Mouse (Mus musculus) hindbrain, embryonic 16.5 days (tissue): ENCODE data around the gene Cap2. TPM values are rescaled to one million over a fixed set of nuclear protein-coding genes. Genes with fewer than 3 reads are reported as not detected.

Experiments used
- ATAC-seq: fragments of 200-750 bp; cut with Nextera tagmentation; 2 replicates; pipeline ENCODE4 v1.8.0; 2017; ENCODE audit warnings: moderate TSS enrichment, moderate library complexity
- H3K27ac ChIP-seq: fragments of 300-500 bp; sonication (generic); 2 replicates; pipeline ENCODE4 v1.5.1; 2014; ENCODE audit warnings: low read depth, mild to moderate bottlenecking, control low read depth, low read length, moderate library complexity
- H3K27me3 ChIP-seq: fragments of 300-500 bp; sonication (generic); replicated peaks from 2 replicates; pipeline ENCODE4 v1.6.1; 2014; ENCODE audit warnings: low read length; ENCODE audit not compliant: control insufficient read depth, insufficient read depth
- H3K36me3 ChIP-seq: fragments of 300-500 bp; sonication (generic); 2 replicates; pipeline ENCODE4 v1.6.1; 2014; ENCODE audit warnings: mild to moderate bottlenecking, low read length, moderate library complexity, mixed read lengths; ENCODE audit not compliant: control insufficient read depth, insufficient read depth
- H3K4me1 ChIP-seq: fragments of 300-500 bp; sonication (generic); 2 replicates; pipeline ENCODE4 v1.6.1; 2014; ENCODE audit warnings: low read depth, low read length; ENCODE audit not compliant: control insufficient read depth, insufficient read depth
- H3K4me2 ChIP-seq: fragments of 300-500 bp; sonication (generic); 2 replicates; pipeline ENCODE4 v1.6.1; 2014; ENCODE audit warnings: mild to moderate bottlenecking, low read length, control low read depth, moderate library complexity
- H3K4me3 ChIP-seq: fragments of 300-500 bp; sonication (generic); 2 replicates; pipeline ENCODE4 v1.5.1; 2014; ENCODE audit warnings: mild to moderate bottlenecking, low read length, control low read depth, moderate library complexity
- H3K9ac ChIP-seq: fragments of 300-500 bp; sonication (generic); 2 replicates; pipeline ENCODE4 v1.6.1; 2014; ENCODE audit warnings: low read depth, mild to moderate bottlenecking, control low read depth, low read length, moderate library complexity
- H3K9me3 ChIP-seq: fragments of 300-500 bp; sonication (generic); 2 replicates; pipeline ENCODE4 v1.6.1; 2014; ENCODE audit warnings: mild to moderate bottlenecking, low read length, moderate library complexity; ENCODE audit not compliant: control insufficient read depth
- WGBS: fragments of 180-500 bp; shearing (Covaris S2); extraction: QIAGEN DNeasy Blood & Tissue Kit; methylation state at CpG from one replicate; pipeline ENCODE4 v1.1.7; 2014; 5-methylcytosine and 5-hydroxymethylcytosine counted together
- polyA plus RNA-seq: library from polyadenylated mRNA; unstranded; fragments of >200 nt; fragmentation: Nextera tagmentation; extraction: Ambion mirVana; gene quantifications from 2 replicates; pipeline ENCODE4 v1.2.1, GENCODE M21; 2015

Cap2 gene
- polyA plus RNA-seq, 1 experiment from 2014 or later: 12.9 TPM

GRCm38 (mm10) chr13:46627841-46628240, 126.2 kb downstream of the Cap2 start:
- no peak overlapping the region for H3K4me3 ChIP-seq
- ATAC-seq: peak; percentile 54; the same call in 1 of the 2 replicates
- H3K9ac ChIP-seq: no peak overlapping the region
- WGBS: 46% methylated on average over 10 of the region's 10 CpGs
- no peak overlapping the region for H3K4me2 ChIP-seq
- H3K27ac ChIP-seq: peak overlapping the region; percentile 58
- H3K9me3 ChIP-seq: no peaks in the 10 kb centered on the region; the same call in 1 of the 2 replicates
- no peaks in the 10 kb centered on the region for H3K27me3 ChIP-seq
- H3K36me3 ChIP-seq: no peaks in the 10 kb centered on the region
- H3K4me1 ChIP-seq: peaks cover 10% of the 10 kb centered on the region

- Histone ChIP-seq H3K27ac (no peak overlapping the region), H3K4me1 (peaks cover 20% of the 10 kb centered on the region), H3K9me3 (no peaks in the 10 kb centered on the region), H3K9ac (no peak overlapping the region), H3K27me3 (no peaks in the 10 kb centered on the region), H3K4me3 (no peak overlapping the region), H3K36me3 (no peaks in the 10 kb centered on the region), H3K4me2 (no peak overlapping the region)
- WGBS: 86% methylated on average over 6 of the region's 6 CpGs
- ATAC-seq: no peak
These were observed 127.7 kb downstream of the Cap2 start for GRCm38 (mm10) chr13:46629391-46629790.

- WGBS: 67% methylated on average over 4 of the region's 4 CpGs
These were observed 131.1 kb downstream of the Cap2 start for GRCm38 (mm10) chr13:46632796-46633195.

GRCm38 (mm10) chr13:46633320-46634132, 131.9 kb downstream of the Cap2 start:
- peaks cover 12% of the 10 kb centered on the region for H3K4me1 ChIP-seq
- H3K9ac ChIP-seq: peak overlapping the region; percentile 38; the same call in 1 of the 2 replicates
- no peaks in the 10 kb centered on the region; the same call in 1 of the 2 replicates for H3K9me3 ChIP-seq
- H3K4me2 ChIP-seq: peak overlapping the region; percentile 50
- no peaks in the 10 kb centered on the region for H3K27me3 ChIP-seq
- peak; percentile 92 for ATAC-seq
- no peaks in the 10 kb centered on the region for H3K36me3 ChIP-seq
- H3K4me3 ChIP-seq: no peak overlapping the region
- H3K27ac ChIP-seq: peak overlapping the region; percentile 82
- 19% methylated on average over 18 of the region's 18 CpGs for WGBS

More at GRCm38 (mm10) chr13:46632796-46633195, 131.1 kb downstream of the Cap2 start:
- Histone ChIP-seq H3K9me3 (no peaks in the 10 kb centered on the region; the same call in 1 of the 2 replicates), H3K4me3 (no peak overlapping the region), H3K9ac (no peak overlapping the region), H3K36me3 (no peaks in the 10 kb centered on the region), H3K4me1 (peaks cover 16% of the 10 kb centered on the region), H3K27me3 (no peaks in the 10 kb centered on the region), H3K27ac (peak overlapping the region; percentile 8; the same call in 1 of the 2 replicates), H3K4me2 (no peak overlapping the region)
- ATAC-seq: no peak

GRCm38 (mm10) chr13:46634133-46634488, 132.5 kb downstream of the Cap2 start:
- Histone ChIP-seq H3K9me3 (no peaks in the 10 kb centered on the region; the same call in 1 of the 2 replicates), H3K27me3 (no peaks in the 10 kb centered on the region), H3K4me2 (peak overlapping the region; percentile 50), H3K4me1 (peaks cover 12% of the 10 kb centered on the region), H3K9ac (no peak overlapping the region), H3K4me3 (no peak overlapping the region), H3K27ac (peak overlapping the region; percentile 82), H3K36me3 (no peaks in the 10 kb centered on the region)
- ATAC-seq: peak; percentile 86
- 24% methylated on average over 6 of the region's 6 CpGs for WGBS

- no peak for ATAC-seq
- no peak overlapping the region for H3K27ac ChIP-seq
- H3K4me1 ChIP-seq: no peaks in the 10 kb centered on the region
- H3K9me3 ChIP-seq: peaks cover 3% of the 10 kb centered on the region
- H3K36me3 ChIP-seq: no peaks in the 10 kb centered on the region
- H3K27me3 ChIP-seq: no peaks in the 10 kb centered on the region
- WGBS: 77% methylated on average over 10 of the region's 10 CpGs
- no peak overlapping the region for H3K4me2 ChIP-seq
- H3K4me3 ChIP-seq: no peak overlapping the region
- H3K9ac ChIP-seq: no peak overlapping the region
These were observed 139.2 kb downstream of the Cap2 start for GRCm38 (mm10) chr13:46640608-46641468.

GRCm38 (mm10) chr13:46642318-46642717, 140.7 kb downstream of the Cap2 start:
- Histone ChIP-seq H3K9me3 (peaks cover 3% of the 10 kb centered on the region), H3K36me3 (no peaks in the 10 kb centered on the region), H3K4me3 (no peak overlapping the region), H3K27ac (no peak overlapping the region), H3K9ac (no peak overlapping the region), H3K4me1 (no peaks in the 10 kb centered on the region), H3K4me2 (no peak overlapping the region), H3K27me3 (no peaks in the 10 kb centered on the region)
- no peak for ATAC-seq
- 85% methylated on average over 4 of the region's 4 CpGs for WGBS

GRCm38 (mm10) chr13:46644175-46644574, 142.5 kb downstream of the Cap2 start:
- no peaks in the 10 kb centered on the region for H3K27me3 ChIP-seq
- WGBS: 93% methylated on average over 6 of the region's 6 CpGs
- no peak for ATAC-seq

GRCm38 (mm10) chr13:46645476-46645875, 143.8 kb downstream of the Cap2 start:
- Histone ChIP-seq H3K4me1 (no peaks in the 10 kb centered on the region), H3K4me2 (no peak overlapping the region), H3K36me3 (no peaks in the 10 kb centered on the region), H3K9ac (no peak overlapping the region), H3K27ac (no peak overlapping the region), H3K4me3 (no peak overlapping the region), H3K9me3 (peaks cover 3% of the 10 kb centered on the region), H3K27me3 (no peaks in the 10 kb centered on the region)
- no peak for ATAC-seq
- 75% methylated on average over 6 of the region's 6 CpGs for WGBS

More at GRCm38 (mm10) chr13:46644175-46644574, 142.5 kb downstream of the Cap2 start:
- Histone ChIP-seq H3K27ac (no peak overlapping the region), H3K36me3 (no peaks in the 10 kb centered on the region), H3K9ac (no peak overlapping the region), H3K4me2 (no peak overlapping the region), H3K4me1 (no peaks in the 10 kb centered on the region), H3K4me3 (no peak overlapping the region), H3K9me3 (peaks cover 3% of the 10 kb centered on the region)
